Mouse (Mus musculus) cortical plate, adult 2 months (tissue): ENCODE data around the gene Map3k7.

Experiments used
- CTCF ChIP-seq: fragments of 200-500 bp; IDR thresholded peaks from 2 replicates; pipeline ENCODE4 v1.5.1; 2011; ENCODE audit warnings: mild to moderate bottlenecking, control low read depth, low read length; ENCODE audit not compliant: insufficient read depth; ENCODE audit errors: extremely low read depth
- POLR2A ChIP-seq: fragments of 200-500 bp; IDR thresholded peaks from 2 replicates; pipeline ENCODE4 v1.6.1; 2011; ENCODE audit warnings: mild to moderate bottlenecking, low read length, control low read depth; ENCODE audit not compliant: insufficient read depth; ENCODE audit errors: extremely low read depth

DNA sequence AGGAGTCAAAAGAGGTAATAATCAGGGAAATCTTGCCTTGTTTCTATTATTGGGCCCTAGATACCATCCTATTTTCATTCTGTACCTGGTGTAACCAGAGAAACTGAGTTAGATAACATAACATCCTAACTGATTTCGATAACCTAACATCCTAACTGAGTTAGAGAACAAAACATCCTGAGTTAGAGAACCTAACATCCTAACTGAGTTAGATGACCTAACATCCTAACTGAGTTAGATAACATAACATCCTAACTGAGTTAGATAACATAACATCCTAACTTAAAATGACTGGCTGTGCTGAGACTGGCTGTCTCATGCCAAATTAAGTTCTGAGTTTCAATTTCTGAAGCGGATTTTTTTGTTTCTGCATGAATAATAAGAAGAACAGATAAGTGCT is 20.9 kb upstream of the Map3k7 start:
- no peak for TF ChIP-seq CTCF
- no peak for TF ChIP-seq POLR2A
